Mouse (Mus musculus) myocyte (in vitro differentiated cells): ENCODE measurements around the gene Wbp1l. TPM values are rescaled to one million over a fixed set of nuclear protein-coding genes. Genes with fewer than 3 reads are reported as not detected.

Experiments used
- H3K27me3 ChIP-seq: one replicate; pipeline ENCODE4 v1.6.1; 2011; ENCODE audit not compliant: control insufficient read depth, insufficient read depth, insufficient read length
- H3K36me3 ChIP-seq: one replicate; pipeline ENCODE4 v1.6.1; 2011; ENCODE audit not compliant: control insufficient read depth, insufficient read depth
- H3K4me2 ChIP-seq: one replicate; pipeline ENCODE4 v1.6.1; 2011; ENCODE audit warnings: low read depth, control low read depth
- H3K4me3 ChIP-seq: one replicate; pipeline ENCODE4 v1.5.1; 2011; ENCODE audit warnings: mild to moderate bottlenecking, control low read depth, moderate library complexity
- H3K79me2 ChIP-seq: one replicate; pipeline ENCODE4 v1.6.1; 2011; ENCODE audit not compliant: control insufficient read depth, insufficient read depth
- H3ac ChIP-seq: one replicate; pipeline ENCODE4 v1.6.1; 2011; ENCODE audit not compliant: control insufficient read depth, insufficient read length
- CEBPB ChIP-seq: IDR thresholded peaks from 2 replicates; pipeline ENCODE4 v1.6.1; 2011; ENCODE audit warnings: mild to moderate bottlenecking, moderate library complexity; ENCODE audit not compliant: poor library complexity, insufficient read depth, severe bottlenecking
- E2F4 ChIP-seq: IDR thresholded peaks from one replicate; pipeline ENCODE4 v1.6.1; 2011; ENCODE audit warnings: mild to moderate bottlenecking, control low read depth, moderate library complexity; ENCODE audit not compliant: insufficient read depth
- MAX ChIP-seq: IDR thresholded peaks from one replicate; pipeline ENCODE4 v1.6.1; 2011; ENCODE audit warnings: low read depth, mild to moderate bottlenecking, control low read depth
- MYOD1 ChIP-seq, 3 experiments: IDR thresholded peaks; one replicate each; pipeline ENCODE4 v1.6.1; 2011; ENCODE audit warnings: control low read depth in 2 of 3, low read depth in 2 of 3, mild to moderate bottlenecking in 2 of 3, moderate library complexity in 1 of 3; ENCODE audit not compliant: insufficient read length in 2 of 3, control insufficient read depth in 1 of 3
- MYOG ChIP-seq, 3 experiments: IDR thresholded peaks; one replicate each; pipeline ENCODE4 v1.6.1; 2011; ENCODE audit warnings: control low read depth in 2 of 3, low read depth in 2 of 3, mild to moderate bottlenecking in 2 of 3; ENCODE audit not compliant: insufficient read length in 2 of 3, control insufficient read depth in 1 of 3, insufficient read depth in 1 of 3
- POLR2A ChIP-seq: IDR thresholded peaks from one replicate; pipeline ENCODE4 v1.6.1; 2011; ENCODE audit warnings: low read depth, mild to moderate bottlenecking, control low read depth, moderate library complexity; ENCODE audit not compliant: insufficient read length
- POLR2AphosphoS2 ChIP-seq: IDR thresholded peaks from one replicate; pipeline ENCODE4 v1.6.1; 2011; ENCODE audit warnings: low read depth, control low read depth; ENCODE audit not compliant: insufficient read length
- REST ChIP-seq: IDR thresholded peaks from one replicate; pipeline ENCODE4 v1.6.1; 2011; ENCODE audit warnings: mild to moderate bottlenecking, control low read depth, moderate library complexity; ENCODE audit not compliant: insufficient read depth, insufficient read length
- SRF ChIP-seq: IDR thresholded peaks from one replicate; pipeline ENCODE4 v1.6.1; 2011; ENCODE audit warnings: low read depth; ENCODE audit not compliant: control insufficient read depth, insufficient read length
- TCF12 ChIP-seq: IDR thresholded peaks from one replicate; pipeline ENCODE4 v1.6.1; 2011; ENCODE audit warnings: mild to moderate bottlenecking, control low read depth; ENCODE audit not compliant: poor library complexity, insufficient read depth, severe bottlenecking
- TCF3 ChIP-seq: IDR thresholded peaks from one replicate; pipeline ENCODE4 v1.6.1; 2011; ENCODE audit warnings: low read depth, control low read depth; ENCODE audit not compliant: insufficient read length
- USF1 ChIP-seq: IDR thresholded peaks from one replicate; pipeline ENCODE4 v1.6.1; 2011; ENCODE audit warnings: low read depth, mild to moderate bottlenecking, control low read depth, moderate library complexity
- polyA plus RNA-seq: library from polyadenylated mRNA; unstranded; fragments of >200 nt; fragmentation: generic; extraction: Trizol; gene quantifications from one replicate; pipeline ENCODE4 v1.2.1, GENCODE M21; 2012; ENCODE audit warnings: missing spikeins

Wbp1l gene
- polyA plus RNA-seq, 1 experiment: 39.8 TPM

GRCm38 (mm10) chr19:46662214-46662613 is 63.3 kb downstream of the Wbp1l start:
- Histone ChIP-seq H3K36me3 (no peaks in the 10 kb centered on the region), H3K4me2 (no peak overlapping the region), H3ac (no peak overlapping the region), H3K79me2 (no peaks in the 10 kb centered on the region), H3K27me3 (no peaks in the 10 kb centered on the region), H3K4me3 (no peak overlapping the region)
- TF ChIP-seq POLR2AphosphoS2: no peak

- no peak overlapping the region for H3ac ChIP-seq
- no peak overlapping the region for H3K4me3 ChIP-seq
- no peaks in the 10 kb centered on the region for H3K79me2 ChIP-seq
- no peak overlapping the region for H3K4me2 ChIP-seq
- H3K27me3 ChIP-seq: no peaks in the 10 kb centered on the region
- no peak for TF ChIP-seq POLR2AphosphoS2
- no peak for TF ChIP-seq USF1
- TF ChIP-seq POLR2A: no peak
- no peak for TF ChIP-seq TCF12
- no peak for TF ChIP-seq TCF3
- TF ChIP-seq SRF: no peak
- no peak for TF ChIP-seq REST
- TF ChIP-seq CEBPB: no peak
- no peak for TF ChIP-seq MYOG (IDR thresholded peaks at IDR 0.05; ENCODE audit: control insufficient read depth in 1 of 3, insufficient read depth in 1 of 3, insufficient read length in 2 of 3, low read depth in 2 of 3)
- no peak for TF ChIP-seq MYOD1 (IDR thresholded peaks at IDR 0.05; ENCODE audit: control insufficient read depth in 1 of 3, insufficient read length in 2 of 3, low read depth in 2 of 3)
- TF ChIP-seq MAX: no peak
- TF ChIP-seq E2F4: no peak
- H3K36me3 ChIP-seq: no peaks in the 10 kb centered on the region
Observed at GRCm38 (mm10) chr19:46662784-46663183, 63.9 kb downstream of the Wbp1l start.

DNA sequence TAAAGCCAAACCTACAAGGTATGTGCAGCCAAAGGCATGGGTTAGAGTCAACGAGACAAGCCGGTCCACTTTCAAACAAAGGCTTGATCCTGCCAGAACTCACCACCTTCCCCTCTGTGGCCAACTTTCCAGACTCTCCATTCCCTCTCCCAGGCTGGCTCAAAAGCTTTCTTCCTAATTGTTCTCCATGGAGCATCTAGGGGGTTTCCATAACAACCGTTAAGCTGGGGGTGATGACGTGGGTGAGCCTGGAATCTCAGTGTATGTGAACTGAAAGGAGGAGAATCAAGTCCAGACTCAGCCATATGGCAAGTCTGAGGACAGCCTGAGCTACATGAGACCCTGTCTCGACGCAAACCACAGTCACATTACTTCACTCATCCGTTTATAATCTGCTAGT is 66.6 kb downstream of the Wbp1l start:
- no peak for TF ChIP-seq MYOG (IDR thresholded peaks at IDR 0.05; ENCODE audit: control insufficient read depth in 1 of 3, insufficient read depth in 1 of 3, insufficient read length in 2 of 3, low read depth in 2 of 3)
- no peak for TF ChIP-seq E2F4
- no peak for TF ChIP-seq USF1
- no peak for TF ChIP-seq POLR2AphosphoS2
- no peak for TF ChIP-seq POLR2A
- no peak for TF ChIP-seq REST
- no peak for TF ChIP-seq MYOD1 (IDR thresholded peaks at IDR 0.05; ENCODE audit: control insufficient read depth in 1 of 3, insufficient read length in 2 of 3, low read depth in 2 of 3)
- TF ChIP-seq TCF12: no peak
- TF ChIP-seq SRF: no peak
- TF ChIP-seq TCF3: no peak
- no peak overlapping the region for H3K4me2 ChIP-seq
- H3ac ChIP-seq: no peak overlapping the region
- no peak overlapping the region for H3K4me3 ChIP-seq
- H3K36me3 ChIP-seq: no peaks in the 10 kb centered on the region
- no peaks in the 10 kb centered on the region for H3K79me2 ChIP-seq
- H3K27me3 ChIP-seq: no peaks in the 10 kb centered on the region

- H3K4me2 ChIP-seq: no peak overlapping the region
- H3ac ChIP-seq: no peak overlapping the region
- TF ChIP-seq TCF12 (no peak), REST (no peak), MAX (no peak), MYOD1 (IDR thresholded peaks at IDR 0.05; ENCODE audit: control insufficient read depth in 1 of 3, insufficient read length in 2 of 3, low read depth in 2 of 3) (no peak), SRF (no peak), TCF3 (no peak), E2F4 (no peak), POLR2AphosphoS2 (no peak), USF1 (no peak), POLR2A (no peak), CEBPB (no peak)
- H3K4me3 ChIP-seq: no peak overlapping the region
- H3K79me2 ChIP-seq: no peaks in the 10 kb centered on the region
- no peaks in the 10 kb centered on the region for H3K36me3 ChIP-seq
- H3K27me3 ChIP-seq: peaks cover 12% of the 10 kb centered on the region
Observed at GRCm38 (mm10) chr19:46667300-46667699, 68.4 kb downstream of the Wbp1l start.

DNA sequence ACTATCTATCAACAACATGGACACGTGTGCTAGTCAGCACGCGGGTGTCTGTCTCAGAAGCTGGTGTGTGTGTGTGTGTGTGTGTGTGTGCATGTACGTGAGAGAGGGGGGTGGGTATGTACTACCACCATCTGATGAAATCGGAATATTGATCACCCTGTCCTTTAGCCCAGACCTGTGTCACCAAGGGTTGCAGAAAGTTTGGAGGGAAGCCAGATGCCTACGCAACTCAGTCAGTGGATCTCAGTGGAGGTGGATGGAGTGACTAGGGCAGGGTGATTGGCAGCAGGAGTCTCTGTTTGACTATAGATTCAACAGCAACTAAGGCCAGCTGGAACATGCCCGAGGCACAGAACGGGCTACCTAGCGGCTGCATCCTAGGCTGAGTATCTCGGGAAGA is 69.4 kb downstream of the Wbp1l start:
- H3K79me2 ChIP-seq: no peaks in the 10 kb centered on the region
- H3K27me3 ChIP-seq: peaks cover 21% of the 10 kb centered on the region
- H3K36me3 ChIP-seq: no peaks in the 10 kb centered on the region
- no peak overlapping the region for H3K4me2 ChIP-seq
- H3ac ChIP-seq: no peak overlapping the region
- H3K4me3 ChIP-seq: no peak overlapping the region
- TF ChIP-seq TCF3 (no peak), SRF (no peak), CEBPB (no peak), MYOG (IDR thresholded peaks at IDR 0.05; ENCODE audit: control insufficient read depth in 1 of 3, insufficient read depth in 1 of 3, insufficient read length in 2 of 3, low read depth in 2 of 3) (no peak), USF1 (no peak), E2F4 (no peak), REST (no peak), MYOD1 (IDR thresholded peaks at IDR 0.05; ENCODE audit: control insufficient read depth in 1 of 3, insufficient read length in 2 of 3, low read depth in 2 of 3) (no peak), POLR2A (no peak), POLR2AphosphoS2 (no peak), TCF12 (no peak), MAX (no peak)
